Mouse (Mus musculus) MN1 (cell line): Measurements from ENCODE around the gene Eqtn.

Experiments
- DNase-seq: peaks from one replicate; pipeline ENCODE4 v3.0.0-alpha.2; 2016; ENCODE audit warnings: low spot score

Gene Eqtn

GRCm38 (mm10) chr4:94928743-94929142 lies at the start of gene Eqtn:
Gene Eqtn (minus strand): TSS chr4:94928843.
- DNase-seq = no peak

DNA sequence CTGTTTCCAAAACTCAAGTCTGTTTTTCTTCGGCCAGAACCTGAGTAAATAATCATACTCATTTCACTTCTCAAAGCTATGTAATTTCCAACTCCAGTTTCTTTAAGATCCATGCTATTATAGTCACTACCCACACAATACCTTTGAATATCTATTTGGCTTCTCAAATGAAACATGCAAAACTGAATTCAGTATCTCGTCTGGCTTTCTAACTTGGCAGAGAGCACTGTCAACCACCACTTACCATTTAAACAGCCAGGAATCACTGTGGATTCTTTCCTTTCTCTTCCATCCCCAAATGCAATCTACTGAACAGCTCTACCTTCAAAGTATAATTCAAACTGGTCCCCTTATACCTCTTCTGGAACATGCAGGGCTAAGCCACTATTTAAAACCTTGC lies 44.7 kb upstream of the Eqtn start:
- no peak for DNase-seq

DNA sequence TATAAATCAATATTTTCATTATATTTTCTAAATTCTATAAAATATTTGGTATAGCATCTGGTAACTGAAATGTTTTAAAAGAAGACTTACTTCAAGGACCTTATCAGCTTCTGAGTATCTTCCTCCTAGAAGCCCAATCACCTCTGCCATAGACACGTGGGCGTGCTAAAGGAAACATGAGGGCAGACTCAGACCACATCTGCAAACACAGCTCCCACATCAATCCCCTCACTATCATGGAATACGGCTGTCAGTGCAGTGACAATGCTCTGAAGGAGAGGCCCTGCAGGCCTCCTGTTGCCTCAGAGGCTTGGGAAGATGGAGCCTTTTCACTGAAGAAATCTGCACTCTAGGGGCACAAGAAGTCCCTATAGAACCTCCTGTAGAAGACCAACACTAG lies 24.1 kb upstream of the Eqtn start:
- DNase-seq = no peak

DNA sequence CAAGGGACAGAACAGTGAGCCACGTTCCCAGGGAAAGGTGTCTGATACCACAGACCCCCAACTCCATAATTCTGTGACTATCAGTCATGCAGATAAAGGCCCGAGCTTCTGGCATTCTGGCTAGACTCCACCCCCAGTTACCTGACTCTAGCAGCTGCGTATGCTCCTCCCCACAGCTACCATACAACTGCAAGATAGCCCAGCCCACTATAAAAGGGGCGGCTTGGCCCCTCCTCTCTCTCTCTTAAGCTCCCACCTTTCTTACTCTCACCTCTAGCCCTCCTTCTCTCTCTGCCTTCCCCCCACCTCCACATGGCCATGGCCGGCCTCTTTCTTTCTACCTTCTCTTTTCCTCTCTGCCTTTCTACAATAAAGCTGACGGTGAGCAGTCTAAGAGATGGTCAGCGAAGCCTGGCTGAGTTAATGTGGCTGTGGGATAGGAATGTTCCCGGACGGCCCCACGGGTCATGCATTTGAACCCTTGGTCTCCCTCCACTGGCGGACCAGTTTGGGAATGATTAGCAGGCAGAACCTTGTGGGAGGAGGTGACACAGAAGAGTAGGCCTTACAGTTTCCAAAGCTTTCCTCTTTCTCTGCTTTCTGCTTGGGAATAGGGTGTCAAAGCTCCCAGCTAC lies 12.7 kb upstream of the Eqtn start:
- no peak for DNase-seq

DNA sequence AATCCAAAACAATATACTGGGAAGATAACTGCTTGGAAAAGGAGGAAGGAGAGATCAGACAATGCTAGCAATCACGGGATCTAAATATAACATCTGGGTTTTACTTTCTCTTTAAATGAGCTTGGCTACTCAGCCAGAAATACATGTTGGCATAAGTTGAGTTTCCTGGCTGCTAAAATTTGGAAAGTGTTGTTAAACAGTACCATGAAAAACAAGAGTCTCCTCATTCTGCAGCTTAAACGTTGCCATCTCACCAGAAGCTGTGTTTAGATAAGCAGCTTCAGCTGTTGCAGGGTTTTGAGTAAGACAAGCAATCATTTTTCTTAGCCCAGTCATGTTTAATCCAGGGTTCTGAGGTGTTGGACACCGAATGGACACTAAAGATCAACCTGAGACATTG lies 26.9 kb downstream of the Eqtn start:
- no peak for DNase-seq

DNA sequence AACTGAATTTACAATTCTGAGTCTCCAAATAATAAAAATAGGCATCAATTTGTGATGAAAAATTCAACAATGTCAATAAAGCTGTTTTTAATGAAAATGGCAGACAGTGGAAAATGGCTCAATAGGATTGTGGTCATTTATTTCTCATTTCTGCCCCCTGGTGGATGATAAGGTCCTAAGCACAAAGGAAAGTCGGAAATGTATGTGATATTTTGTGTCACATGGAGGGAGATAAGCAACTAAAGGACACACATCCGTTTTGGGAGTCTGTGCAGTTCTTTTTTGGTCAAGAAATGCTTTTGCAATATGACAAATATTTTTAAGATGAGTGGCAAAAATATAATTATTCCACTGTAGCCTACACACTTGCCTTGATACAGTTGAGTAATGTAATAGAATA lies 27.9 kb downstream of the Eqtn start:
- peak; percentile 31 for DNase-seq
